Mouse (Mus musculus) lung, postnatal 25 days (tissue): ENCODE data around the gene Ltbp1.
"Not testable (repeated sequence)": the region's sequence is repeated elsewhere in the genome, so short reads cannot be mapped to it uniquely, and the experiment has no call there.

Experiments
- DNase-seq: peaks from one replicate; pipeline ENCODE4 v3.0.0; 2022; ENCODE audit warnings: low spot score

Ltbp1 gene

GRCm38 (mm10) chr17:75110252-75111205 is 105.2 kb downstream of the Ltbp1 start:
- DNase-seq: peak; percentile 18

- DNase-seq: no peak
Observed at GRCm38 (mm10) chr17:75115594-75115993, 110.2 kb downstream of the Ltbp1 start.

GRCm38 (mm10) chr17:75118896-75119295 is 113.5 kb downstream of the Ltbp1 start:
- DNase-seq: no peak

GRCm38 (mm10) chr17:75119422-75119821 is 114.1 kb downstream of the Ltbp1 start:
- peak; percentile 37 for DNase-seq

GRCm38 (mm10) chr17:75120071-75120470 is 114.7 kb downstream of the Ltbp1 start:
- DNase-seq: no peak

GRCm38 (mm10) chr17:75122584-75123282 is 117.4 kb downstream of the Ltbp1 start:
- no peak for DNase-seq

GRCm38 (mm10) chr17:75128337-75128935 is 123.1 kb downstream of the Ltbp1 start:
- DNase-seq: peak; percentile 47

- no peak for DNase-seq
Observed at GRCm38 (mm10) chr17:75133983-75134382, 128.6 kb downstream of the Ltbp1 start.

- no peak for DNase-seq
Observed at GRCm38 (mm10) chr17:75139731-75140130, 134.4 kb downstream of the Ltbp1 start.

- not testable (repeated sequence) for DNase-seq
Observed at GRCm38 (mm10) chr17:75142845-75143244, 137.5 kb downstream of the Ltbp1 start.

GRCm38 (mm10) chr17:75143927-75144326 is 138.6 kb downstream of the Ltbp1 start:
- no peak for DNase-seq

GRCm38 (mm10) chr17:75147218-75147617 is 141.8 kb downstream of the Ltbp1 start:
- DNase-seq: peak; percentile 31

- DNase-seq: no peak
Observed at GRCm38 (mm10) chr17:75151800-75152199, 146.4 kb downstream of the Ltbp1 start.

- DNase-seq: no peak
Observed at GRCm38 (mm10) chr17:75153088-75153487, 147.7 kb downstream of the Ltbp1 start.

- DNase-seq: no peak
Observed at GRCm38 (mm10) chr17:75158385-75158784, 153.0 kb downstream of the Ltbp1 start.

GRCm38 (mm10) chr17:75159066-75159787 is 153.9 kb downstream of the Ltbp1 start:
- DNase-seq: no peak

GRCm38 (mm10) chr17:75161062-75161461 is 155.7 kb downstream of the Ltbp1 start:
- no peak for DNase-seq

GRCm38 (mm10) chr17:75161931-75162330 is 156.6 kb downstream of the Ltbp1 start:
- no peak for DNase-seq

- no peak for DNase-seq
Observed at GRCm38 (mm10) chr17:75164566-75164965, 159.2 kb downstream of the Ltbp1 start.

GRCm38 (mm10) chr17:75168572-75169200 is 163.3 kb downstream of the Ltbp1 start:
- DNase-seq: no peak

- no peak for DNase-seq
Observed at GRCm38 (mm10) chr17:75171659-75172058, 166.3 kb downstream of the Ltbp1 start.
